Mouse (Mus musculus) brain, adult 2 months (tissue): ENCODE measurements around the gene Atf5.
A peak's percentile ranks its signal among the peaks of the same experiment; 100 is the strongest.

ENCODE experiments used
- DNase-seq: peaks from one replicate; pipeline ENCODE4 v3.0.0; 2011; ENCODE audit warnings: low read depth, low spot score

Atf5 gene

GRCm38 (mm10) chr7:44770046-44770578, 46.3 kb downstream of the Atf5 start:
- peak; percentile 26 for DNase-seq

GRCm38 (mm10) chr7:44768129-44768528, 48.3 kb downstream of the Atf5 start:
- DNase-seq: no peak
